Comparison of ENCODE assay signal across 8 mouse cellular contexts in genomic region chr4:133378236-133379045, GRCm38 (mm10). TPM values are rescaled to one million over a fixed set of nuclear protein-coding genes. Genes with fewer than 3 reads are reported as not detected.
A peak's percentile ranks its signal among the peaks of the same experiment; 100 is the strongest.
DNase-seq lines count a peak whose midpoint lies in the region; ATAC-seq lines count a peak whose summit lies in the region.

No protein-coding gene starts in this region.

- peaks cover 5% of the 10 kb centered on the region; the same call in 1 of the 2 replicates for H3K36me3 ChIP-seq in embryonic facial prominence, embryonic 15.5 days
- H3K36me3 ChIP-seq in hindbrain, embryonic 13.5 days = 0 out of 2 replicates have a peak, but pooled peaks cover 4% of the 10 kb centered on the region
- no peaks in the 10 kb centered on the region for H3K36me3 ChIP-seq in midbrain, embryonic 14.5 days (ENCODE audit: control insufficient read depth, insufficient read depth, low read length)

- H3K9me3 ChIP-seq in embryonic facial prominence, embryonic 15.5 days (replicated peaks) = no peaks in the 10 kb centered on the region
- no peaks in the 10 kb centered on the region for H3K9me3 ChIP-seq in hindbrain, embryonic 13.5 days
- H3K9me3 ChIP-seq in midbrain, embryonic 14.5 days (ENCODE audit: control insufficient read depth, low read length) = no peaks in the 10 kb centered on the region

- no peak overlapping the region for H3K4me3 ChIP-seq in embryonic facial prominence, embryonic 15.5 days (replicated peaks)
- H3K4me3 ChIP-seq in hindbrain, embryonic 13.5 days = no peak overlapping the region
- no peak overlapping the region for H3K4me3 ChIP-seq in midbrain, embryonic 14.5 days (replicated peaks; ENCODE audit: low read depth, low read length)

- H3K27ac ChIP-seq in embryonic facial prominence, embryonic 15.5 days (replicated peaks) = peak overlapping the region; percentile 75
- peak overlapping the region; percentile 44; the same call in 1 of the 2 replicates for H3K27ac ChIP-seq in hindbrain, embryonic 13.5 days
- H3K27ac ChIP-seq in midbrain, embryonic 14.5 days (replicated peaks; ENCODE audit: low read depth, low read length) = no peak overlapping the region

- peak; percentile 85 for ATAC-seq in embryonic facial prominence, embryonic 15.5 days (ENCODE audit: insufficient number of reproducible peaks, low FRiP score, low TSS enrichment, low read depth)
- ATAC-seq in hindbrain, embryonic 13.5 days (ENCODE audit: low FRiP score) = 0 out of 2 replicates have a peak, but pooled peaks have one; percentile 28
- ATAC-seq in midbrain, embryonic 14.5 days (ENCODE audit: low FRiP score, low TSS enrichment) = no peak

- 14% methylated on average over 13 of the region's 13 CpGs for WGBS in embryonic facial prominence, embryonic 15.5 days
- WGBS in hindbrain, embryonic 13.5 days = 6% methylated on average over 13 of the region's 13 CpGs
- WGBS in midbrain, embryonic 14.5 days = 12% methylated on average over 13 of the region's 13 CpGs

- H3K9ac ChIP-seq in embryonic facial prominence, embryonic 15.5 days = no peak overlapping the region
- H3K9ac ChIP-seq in hindbrain, embryonic 13.5 days = peak overlapping the region; percentile 49
- H3K9ac ChIP-seq in midbrain, embryonic 14.5 days (replicated peaks; ENCODE audit: low read length) = no peak overlapping the region; the same call in 1 of the 2 replicates

- H3K4me1 ChIP-seq in embryonic facial prominence, embryonic 15.5 days = peaks cover 53% of the 10 kb centered on the region
- peaks cover 55% of the 10 kb centered on the region for H3K4me1 ChIP-seq in hindbrain, embryonic 13.5 days (replicated peaks)
- peaks cover 19% of the 10 kb centered on the region for H3K4me1 ChIP-seq in midbrain, embryonic 14.5 days (ENCODE audit: control insufficient read depth, insufficient read depth, low read length)

- no peaks in the 10 kb centered on the region for H3K27me3 ChIP-seq in embryonic facial prominence, embryonic 15.5 days
- no peaks in the 10 kb centered on the region for H3K27me3 ChIP-seq in hindbrain, embryonic 13.5 days
- H3K27me3 ChIP-seq in midbrain, embryonic 14.5 days (ENCODE audit: control insufficient read depth, insufficient read depth, low read length) = no peaks in the 10 kb centered on the region

- peak; percentile 39 for DNase-seq in cerebellum, adult 9-10 months
- DNase-seq in cerebellum, postnatal 4 days (ENCODE audit: low spot score in 2 of 2) = no peak
- DNase-seq in spleen, postnatal 4 days (ENCODE audit: low spot score in 2 of 2) = peak; percentile 59 to 75
- no peak for DNase-seq in spleen, adult 18-20 months
- DNase-seq in midbrain, embryonic 14.5 days = peak; percentile 47
- DNase-seq in thymus, postnatal 4 days = peak; percentile 76

- peak overlapping the region; percentile 29 for H3K4me2 ChIP-seq in embryonic facial prominence, embryonic 15.5 days (replicated peaks)
- peak overlapping the region; percentile 19 for H3K4me2 ChIP-seq in hindbrain, embryonic 13.5 days
- H3K4me2 ChIP-seq in midbrain, embryonic 14.5 days (ENCODE audit: low read length) = no peak overlapping the region

RNA-seq across cellular contexts. Expression of gene Slc9a1, which starts 8.9 kb away (rescaled TPM):
- 11.0 and 11.2 TPM in 2 replicates for polyA plus RNA-seq in embryonic facial prominence, embryonic 15.5 days (2015; fragmentation: Nextera tagmentation; extraction: Ambion mirVana)
- polyA plus RNA-seq in hindbrain, embryonic 13.5 days (2015; fragmentation: Nextera tagmentation; extraction: Ambion mirVana) = 6.7 and 7.5 TPM in 2 replicates
- polyA plus RNA-seq in midbrain, embryonic 14.5 days (2014; fragmentation: Nextera tagmentation; extraction: Ambion mirVana) = 8.2 and 8.3 TPM in 2 replicates

RNA-seq across cellular contexts. Expression of gene Wdtc1, which starts 25.2 kb away (rescaled TPM):
- polyA plus RNA-seq in embryonic facial prominence, embryonic 15.5 days (2015; fragmentation: Nextera tagmentation; extraction: Ambion mirVana) = 17.0 and 17.2 TPM in 2 replicates
- 18.4 and 21.3 TPM in 2 replicates for polyA plus RNA-seq in hindbrain, embryonic 13.5 days (2015; fragmentation: Nextera tagmentation; extraction: Ambion mirVana)
- polyA plus RNA-seq in midbrain, embryonic 14.5 days (2014; fragmentation: Nextera tagmentation; extraction: Ambion mirVana) = 21.3 and 24.9 TPM in 2 replicates

Comparison
In these comparisons a context has a peak if more than half of its experiments do, and no peak if none do; other contexts are left out.
1. DNase-seq: peak in cerebellum, adult 9-10 months (single experiment), spleen, postnatal 4 days (2 of 2), midbrain, embryonic 14.5 days (single experiment) and thymus, postnatal 4 days (single experiment); none in cerebellum, postnatal 4 days (0 of 2) and spleen, adult 18-20 months (0 of 2).